Mouse (Mus musculus) hindbrain, embryonic 13.5 days (tissue): ENCODE data around the gene Mfng. TPM values are rescaled to one million over a fixed set of nuclear protein-coding genes. Genes with fewer than 3 reads are reported as not detected.
A peak's percentile ranks its signal among the peaks of the same experiment; 100 is the strongest.

Experiments used
- ATAC-seq: fragments of 200-750 bp; cut with Nextera tagmentation; 2 replicates; pipeline ENCODE4 v1.8.0; 2017; ENCODE audit warnings: moderate TSS enrichment; ENCODE audit not compliant: low FRiP score
- H3K27ac ChIP-seq: fragments of 300-500 bp; sonication (generic); 2 replicates; pipeline ENCODE4 v1.5.1; 2015; ENCODE audit warnings: inconsistent platforms, mild to moderate bottlenecking, moderate library complexity
- H3K27me3 ChIP-seq: fragments of 300-500 bp; sonication (generic); 2 replicates; pipeline ENCODE4 v1.6.1; 2015; ENCODE audit warnings: mild to moderate bottlenecking, inconsistent platforms
- H3K36me3 ChIP-seq: fragments of 300-500 bp; sonication (generic); 2 replicates; pipeline ENCODE4 v1.6.1; 2015; ENCODE audit warnings: mild to moderate bottlenecking, inconsistent platforms
- H3K4me1 ChIP-seq: fragments of 300-500 bp; sonication (generic); replicated peaks from 2 replicates; pipeline ENCODE4 v1.6.1; 2015; ENCODE audit warnings: inconsistent platforms
- H3K4me2 ChIP-seq: fragments of 300-500 bp; sonication (generic); 2 replicates; pipeline ENCODE4 v1.6.1; 2015; ENCODE audit warnings: inconsistent platforms, mild to moderate bottlenecking, moderate library complexity
- H3K4me3 ChIP-seq: fragments of 300-500 bp; sonication (generic); 2 replicates; pipeline ENCODE4 v1.5.1; 2015; ENCODE audit warnings: mild to moderate bottlenecking, inconsistent platforms
- H3K9ac ChIP-seq: fragments of 300-500 bp; sonication (generic); 2 replicates; pipeline ENCODE4 v1.6.1; 2015; ENCODE audit warnings: mild to moderate bottlenecking, inconsistent platforms
- H3K9me3 ChIP-seq: fragments of 300-500 bp; sonication (generic); 2 replicates; pipeline ENCODE4 v1.6.1; 2016; ENCODE audit warnings: inconsistent platforms
- WGBS: fragments of 180-500 bp; shearing (Covaris S2); methylation state at CpG from one replicate; pipeline ENCODE4 v1.1.7; 2015; 5-methylcytosine and 5-hydroxymethylcytosine counted together
- polyA plus RNA-seq: library from polyadenylated mRNA; unstranded; fragments of >200 nt; fragmentation: Nextera tagmentation; extraction: Ambion mirVana; gene quantifications from 2 replicates; pipeline ENCODE4 v1.2.1, GENCODE M21; 2015

The Mfng gene
- polyA plus RNA-seq, 1 experiment from 2014 or later, result 36.7 TPM

DNA sequence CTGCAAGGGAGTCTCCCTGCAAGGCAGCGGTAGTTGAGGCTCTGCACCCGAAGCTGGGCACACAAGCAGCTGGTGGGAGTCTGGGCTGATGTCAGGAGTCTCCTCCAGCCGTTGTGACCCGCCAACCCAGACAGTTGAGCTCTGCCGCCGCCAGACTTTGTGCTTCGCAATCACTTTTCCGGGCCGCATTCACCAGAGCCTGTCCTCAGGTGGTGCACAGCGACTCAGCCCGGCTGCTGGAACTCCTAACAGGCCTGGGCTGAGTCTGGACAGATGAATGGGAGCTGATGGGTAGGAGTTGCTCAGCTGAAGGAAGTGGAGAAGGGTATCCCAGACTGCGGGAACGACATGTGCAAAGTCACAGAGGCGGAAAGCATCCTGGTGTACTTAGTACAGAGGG lies 53.9 kb downstream of the Mfng start:
- Histone ChIP-seq H3K9me3 (no peaks in the 10 kb centered on the region), H3K27ac (0 out of 2 replicates have a peak overlapping the region, but pooled peaks have one; percentile 2), H3K27me3 (peaks cover 70% of the 10 kb centered on the region), H3K4me3 (peak overlapping the region; percentile 64), H3K9ac (no peak overlapping the region), H3K4me1 (peaks cover 58% of the 10 kb centered on the region), H3K36me3 (no peaks in the 10 kb centered on the region), H3K4me2 (peak overlapping the region; percentile 87)
- WGBS, result 4% methylated on average over 14 of the region's 14 CpGs
- ATAC-seq, result no peak

DNA sequence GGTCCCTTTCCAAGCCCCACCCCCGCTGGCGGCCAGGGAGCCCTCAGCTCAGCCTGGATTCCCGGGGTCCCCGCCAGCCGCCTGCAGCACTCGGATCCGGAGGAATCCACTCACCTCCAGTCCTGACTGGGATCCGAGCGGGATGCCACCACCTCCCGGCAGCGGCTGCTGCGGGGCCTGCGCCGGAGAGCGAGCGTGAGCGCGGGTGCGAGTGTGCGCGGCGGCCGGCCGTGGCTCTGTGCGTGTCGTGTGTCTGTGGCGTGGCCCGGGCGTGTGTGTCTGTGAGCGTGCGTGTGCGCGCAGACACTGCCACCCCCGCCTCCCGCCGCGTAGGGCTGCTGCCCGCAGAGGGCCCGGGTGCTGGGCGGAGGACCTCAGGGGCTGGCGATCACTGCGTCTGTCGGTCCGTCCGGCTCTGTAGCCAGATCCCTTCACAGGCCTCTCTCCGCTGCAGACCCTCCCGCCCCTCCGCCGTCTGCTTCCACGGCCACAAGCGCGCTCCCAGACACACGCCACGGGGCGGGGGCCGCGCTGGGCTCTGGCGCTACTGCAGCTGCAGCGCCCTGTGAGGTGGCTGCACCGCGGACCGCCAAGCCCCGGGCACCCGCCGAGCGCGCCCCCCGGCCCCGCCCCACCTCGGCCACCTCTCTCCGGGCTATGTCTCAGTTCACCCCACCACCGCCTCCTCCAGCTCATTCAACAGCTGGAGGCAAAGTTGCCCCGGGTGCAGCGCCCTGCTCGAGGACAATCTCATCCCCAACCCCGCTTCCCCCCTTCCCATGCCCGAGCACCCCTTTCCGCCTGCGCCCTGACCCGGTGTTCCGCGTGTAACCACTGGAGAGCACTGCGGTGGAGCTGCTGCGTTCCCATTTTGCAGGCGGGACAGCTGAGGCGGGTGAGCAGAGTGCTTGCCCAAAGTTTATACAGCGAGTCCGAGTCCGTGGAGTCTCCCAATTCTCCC lies 54.7 kb downstream of the Mfng start, which contains the start of gene Elfn2:
Gene Elfn2, minus strand, starts transcription at position 482 of the 961 bp plus-strand sequence.
- 2% methylated on average over 87 of the region's 89 CpGs for WGBS
- Histone ChIP-seq H3K27ac (peak within 1 kb of the TSS; percentile 85), H3K4me3 (peak within 1 kb of the TSS; percentile 64), H3K9ac (peak within 1 kb of the TSS; percentile 87), H3K36me3 (no peaks in the 10 kb centered on the region), H3K4me1 (peaks cover 64% of the 10 kb centered on the region), H3K27me3 (peaks cover 72% of the 10 kb centered on the region), H3K9me3 (no peaks in the 10 kb centered on the region), H3K4me2 (peak within 1 kb of the TSS; percentile 87)
- peak; percentile 47; the same call in 1 of the 2 replicates for ATAC-seq

DNA sequence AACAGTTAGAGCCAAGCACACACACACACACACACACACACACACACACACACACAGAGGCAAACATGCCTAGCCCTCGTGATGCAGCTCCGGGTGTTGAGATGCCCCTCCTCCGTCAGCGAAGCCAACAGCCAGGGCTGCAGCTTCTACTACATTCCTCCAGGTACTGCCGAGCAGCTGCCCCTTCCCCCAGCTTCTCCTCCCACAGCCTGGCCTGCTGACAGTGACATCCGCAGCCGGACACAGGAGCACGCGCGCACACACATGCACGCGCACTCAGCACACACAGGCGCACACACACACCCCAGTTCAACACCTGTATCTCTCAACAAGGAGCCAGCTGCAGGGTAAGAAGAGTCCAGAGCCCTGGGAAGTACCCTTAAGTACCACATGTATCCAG lies 56.3 kb downstream of the Mfng start:
- peak overlapping the region; percentile 85 for H3K27ac ChIP-seq

DNA sequence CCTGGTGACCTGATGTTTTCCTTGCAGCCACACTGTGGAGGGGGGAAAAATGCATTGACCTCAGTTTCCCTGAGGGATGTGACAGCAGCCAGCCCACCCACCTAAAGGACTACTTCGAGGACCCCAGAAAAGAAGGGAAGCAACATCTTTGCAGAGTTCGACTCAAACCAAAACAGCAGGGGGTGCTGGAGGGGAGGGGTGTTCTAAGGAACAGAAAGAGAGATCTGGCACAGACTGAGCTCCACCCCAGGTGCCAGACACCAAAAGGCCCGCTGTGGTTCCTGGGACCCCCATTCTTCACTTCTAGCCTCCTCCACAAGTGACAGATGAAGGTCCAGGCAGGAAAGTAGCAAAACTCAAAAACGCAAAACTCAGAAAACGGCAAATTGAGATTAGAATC lies 57.4 kb downstream of the Mfng start:
- Histone ChIP-seq H3K9ac (0 out of 2 replicates have a peak overlapping the region, but pooled peaks have one; percentile 87), H3K4me1 (peaks cover 91% of the 10 kb centered on the region), H3K36me3 (no peaks in the 10 kb centered on the region), H3K27ac (no peak overlapping the region), H3K4me3 (0 out of 2 replicates have a peak overlapping the region, but pooled peaks have one; percentile 64), H3K27me3 (peaks cover 90% of the 10 kb centered on the region), H3K9me3 (no peaks in the 10 kb centered on the region), H3K4me2 (peak overlapping the region; percentile 87)
- ATAC-seq, result no peak
- 46% methylated on average over 5 of the region's 5 CpGs for WGBS

More for the DNA sequence above, 56.3 kb downstream of the Mfng start:
- no peaks in the 10 kb centered on the region for H3K36me3 ChIP-seq
- no peak for ATAC-seq
- H3K9me3 ChIP-seq, result no peaks in the 10 kb centered on the region
- peaks cover 80% of the 10 kb centered on the region for H3K4me1 ChIP-seq
- H3K27me3 ChIP-seq, result peaks cover 80% of the 10 kb centered on the region
- H3K4me3 ChIP-seq, result peak overlapping the region; percentile 64
- peak overlapping the region; percentile 87 for H3K4me2 ChIP-seq
- peak overlapping the region; percentile 87 for H3K9ac ChIP-seq
- WGBS, result 49% methylated on average over 13 of the region's 13 CpGs

DNA sequence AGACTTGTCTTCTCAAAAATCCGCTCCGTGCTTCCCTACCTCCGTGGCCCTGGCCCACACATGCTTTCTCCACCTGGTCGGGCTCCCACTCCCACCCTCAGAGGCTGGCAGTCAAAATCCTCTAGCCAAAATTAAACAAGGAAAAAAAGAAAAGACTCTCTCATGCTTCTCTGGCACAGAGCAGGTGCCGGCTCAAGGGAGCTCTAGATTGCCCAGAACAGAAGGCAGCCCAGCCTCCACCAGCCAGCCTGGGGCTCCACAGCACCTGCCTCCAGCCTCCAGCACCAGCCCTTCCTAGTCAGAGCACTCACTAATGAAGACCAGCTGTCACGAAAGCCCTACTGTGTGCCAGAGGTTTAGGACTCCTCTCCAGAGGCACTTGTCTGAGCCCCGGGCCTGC lies 59.5 kb downstream of the Mfng start:
- ATAC-seq, result no peak
- Histone ChIP-seq H3K9me3 (no peaks in the 10 kb centered on the region), H3K27ac (peak overlapping the region; percentile 72; the same call in 1 of the 2 replicates), H3K4me1 (peaks cover 96% of the 10 kb centered on the region), H3K4me2 (peak overlapping the region; percentile 61), H3K36me3 (no peaks in the 10 kb centered on the region), H3K4me3 (no peak overlapping the region), H3K27me3 (peaks cover 78% of the 10 kb centered on the region), H3K9ac (no peak overlapping the region)
- 70% methylated on average over 7 of the region's 7 CpGs for WGBS

DNA sequence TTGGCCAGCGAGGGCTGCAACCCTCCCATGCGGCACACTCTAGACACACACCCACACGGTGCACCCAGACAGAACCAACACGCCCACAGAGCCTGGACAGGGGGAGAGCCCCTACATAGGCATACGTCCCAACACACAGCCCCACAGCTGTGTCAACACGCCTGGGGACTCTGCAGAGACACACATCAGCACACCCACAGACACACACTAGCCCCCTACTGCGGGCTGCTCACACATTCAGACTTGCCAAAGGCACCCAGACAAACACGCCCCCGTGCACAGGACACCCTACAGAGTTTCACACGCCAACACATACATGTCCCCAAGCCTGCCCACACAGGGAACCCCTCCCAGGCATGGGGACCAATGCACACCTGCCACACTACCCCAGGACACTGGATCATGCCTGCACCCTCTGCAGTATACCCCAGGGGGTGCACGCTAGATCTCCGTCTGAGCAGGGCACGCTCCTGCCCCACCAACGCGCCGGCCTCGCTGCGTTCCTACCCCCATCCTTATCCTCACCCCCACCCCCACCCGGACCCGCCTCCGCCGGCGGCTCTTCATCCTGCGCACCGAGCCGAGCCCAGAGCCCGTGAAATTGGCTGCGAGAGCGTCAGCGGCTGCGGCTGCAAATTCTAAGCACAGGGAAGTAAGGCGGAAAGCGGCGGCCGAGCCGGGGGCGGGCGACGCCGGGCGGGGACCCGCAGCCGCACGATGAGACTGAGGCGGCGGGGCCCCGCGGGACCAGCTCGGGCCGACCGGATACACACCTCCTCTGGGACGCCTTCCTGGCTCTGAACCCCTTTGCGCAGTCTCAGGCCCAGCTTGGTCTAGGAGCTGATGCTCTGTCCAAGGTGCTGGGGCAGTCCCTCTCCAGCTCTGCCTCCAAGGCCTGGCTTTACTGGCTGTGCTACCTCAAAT lies 60.7 kb downstream of the Mfng start:
- 9% methylated on average over 45 of the region's 53 CpGs for WGBS
- peak; percentile 14; the same call in 1 of the 2 replicates for ATAC-seq
- Histone ChIP-seq H3K4me3 (peak overlapping the region; percentile 33), H3K4me2 (peak overlapping the region; percentile 61), H3K9ac (peak overlapping the region; percentile 72), H3K27ac (peak overlapping the region; percentile 72), H3K4me1 (peaks cover 87% of the 10 kb centered on the region), H3K9me3 (no peaks in the 10 kb centered on the region), H3K27me3 (peaks cover 76% of the 10 kb centered on the region), H3K36me3 (no peaks in the 10 kb centered on the region)

DNA sequence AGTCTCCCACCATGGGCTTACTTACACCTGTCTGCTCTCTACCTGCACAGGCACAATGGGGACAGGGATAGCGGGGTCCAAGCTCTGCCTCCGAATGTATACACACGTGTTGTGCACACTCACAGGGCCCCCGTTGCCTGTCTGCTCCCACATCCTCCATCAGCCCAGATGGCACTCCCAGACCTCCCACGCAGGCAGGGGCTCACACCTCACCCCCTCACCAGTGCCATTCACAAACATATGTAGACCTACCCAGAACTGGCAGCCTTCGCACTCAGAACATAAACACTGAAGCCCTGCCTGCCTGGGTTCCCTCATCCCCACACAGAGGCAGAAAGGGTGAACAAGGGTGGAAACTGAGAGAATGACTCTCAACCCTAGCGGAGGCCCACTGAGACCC lies 61.3 kb downstream of the Mfng start:
- Histone ChIP-seq H3K9ac (no peak overlapping the region; the same call in 1 of the 2 replicates), H3K4me1 (peaks cover 81% of the 10 kb centered on the region), H3K9me3 (no peaks in the 10 kb centered on the region), H3K36me3 (no peaks in the 10 kb centered on the region), H3K27me3 (peaks cover 70% of the 10 kb centered on the region), H3K4me3 (no peak overlapping the region; the same call in 1 of the 2 replicates), H3K27ac (peak overlapping the region; percentile 40; the same call in 1 of the 2 replicates), H3K4me2 (peak overlapping the region; percentile 61)
- 71% methylated on average over 7 of the region's 7 CpGs for WGBS
- no peak for ATAC-seq

DNA sequence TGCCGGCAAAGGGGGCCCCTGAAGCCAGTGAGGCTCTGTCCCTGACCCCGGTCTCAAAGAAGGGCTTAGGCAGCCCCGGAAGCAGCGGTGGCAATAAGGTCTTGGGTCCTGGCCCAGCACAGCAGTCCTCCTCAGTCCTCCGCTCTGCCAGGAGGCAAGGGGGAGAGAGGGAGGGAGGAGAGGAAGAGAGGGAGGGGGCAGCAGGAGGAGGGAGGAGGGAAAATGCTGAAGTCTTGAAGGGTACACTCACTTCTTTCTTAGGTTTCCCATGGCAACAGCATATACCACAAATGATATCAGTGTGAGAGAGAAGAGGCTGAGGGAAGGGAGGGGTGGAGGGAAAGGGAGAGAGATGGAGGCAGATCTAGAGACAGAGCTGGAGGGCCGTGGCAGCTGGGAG lies 62.6 kb downstream of the Mfng start:
- Histone ChIP-seq H3K4me1 (peaks cover 73% of the 10 kb centered on the region), H3K4me2 (peak overlapping the region; percentile 11), H3K9me3 (no peaks in the 10 kb centered on the region), H3K4me3 (no peak overlapping the region), H3K36me3 (no peaks in the 10 kb centered on the region), H3K27me3 (peaks cover 57% of the 10 kb centered on the region), H3K27ac (peak overlapping the region; percentile 61), H3K9ac (peak overlapping the region; percentile 57)
- WGBS, result 41% methylated on average over 6 of the region's 6 CpGs
- ATAC-seq, result peak; percentile 49

DNA sequence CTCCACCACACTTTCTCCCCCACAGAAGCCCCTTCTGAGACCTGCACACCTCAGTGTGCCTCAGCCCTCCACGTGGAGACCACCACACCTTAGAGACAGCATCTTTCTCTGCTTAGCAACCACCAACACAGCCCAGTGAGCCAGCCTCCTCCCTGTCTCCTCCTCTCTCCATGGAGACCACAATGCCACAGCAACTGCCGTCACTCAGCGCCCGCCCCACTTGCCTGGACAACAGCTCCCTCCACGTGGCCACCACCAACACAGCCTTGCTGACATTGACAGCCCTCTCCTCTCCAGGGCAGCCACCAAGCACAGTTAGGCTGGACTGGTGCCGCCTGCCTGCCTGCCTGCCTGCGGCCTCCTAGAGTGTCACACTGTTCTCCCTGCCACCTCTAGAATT lies 63.5 kb downstream of the Mfng start:
- H3K4me1 ChIP-seq, result peaks cover 68% of the 10 kb centered on the region

DNA sequence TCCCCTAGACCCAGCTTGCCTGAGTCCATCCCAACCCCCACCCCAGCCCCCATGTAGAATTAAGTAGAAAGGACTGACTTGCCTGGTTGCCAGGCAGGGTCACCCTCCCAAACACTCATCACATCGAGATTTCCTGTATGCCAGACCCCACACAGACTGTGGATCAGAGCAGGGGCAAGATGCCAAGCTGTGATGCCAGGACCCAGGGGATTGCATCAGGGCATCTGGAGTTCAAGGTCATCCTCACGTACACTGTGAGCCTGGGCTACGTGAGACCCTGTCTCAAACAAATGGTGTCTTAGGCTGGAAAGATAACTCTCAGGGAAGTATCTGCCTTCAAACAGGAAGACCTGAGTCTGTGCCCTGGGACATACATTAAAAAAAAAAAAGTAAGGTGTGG lies 66.6 kb downstream of the Mfng start:
- no peak for ATAC-seq
- H3K4me3 ChIP-seq, result no peak overlapping the region
- no peak overlapping the region for H3K27ac ChIP-seq
- 48% methylated on average over 3 of the region's 3 CpGs for WGBS
- no peaks in the 10 kb centered on the region for H3K36me3 ChIP-seq
- H3K4me2 ChIP-seq, result no peak overlapping the region
- H3K9ac ChIP-seq, result no peak overlapping the region
- no peaks in the 10 kb centered on the region for H3K9me3 ChIP-seq
- peaks cover 51% of the 10 kb centered on the region for H3K4me1 ChIP-seq
- peaks cover 23% of the 10 kb centered on the region for H3K27me3 ChIP-seq

More for the DNA sequence above, 63.5 kb downstream of the Mfng start:
- H3K4me3 ChIP-seq, result no peak overlapping the region
- peak overlapping the region; percentile 61 for H3K27ac ChIP-seq
- peak overlapping the region; percentile 57 for H3K9ac ChIP-seq
- WGBS, result 14% methylated on average over 7 of the region's 7 CpGs
- H3K4me2 ChIP-seq, result peak overlapping the region; percentile 11
- peak; percentile 42; the same call in 1 of the 2 replicates for ATAC-seq
- peaks cover 49% of the 10 kb centered on the region for H3K27me3 ChIP-seq
- H3K36me3 ChIP-seq, result no peaks in the 10 kb centered on the region
- no peaks in the 10 kb centered on the region for H3K9me3 ChIP-seq
